Mouse (Mus musculus) kidney, adult 2 months (tissue): Measurements from ENCODE around the gene P2ry2. TPM values are rescaled to one million over a fixed set of nuclear protein-coding genes. Genes with fewer than 3 reads are reported as not detected.

Source experiments
- DNase-seq: peaks from one replicate; pipeline ENCODE4 v3.0.0; 2021
- H3K27ac ChIP-seq: fragments of 200-500 bp; 2 replicates; pipeline ENCODE4 v1.5.1; 2012; ENCODE audit warnings: low read depth, low read length, control low read depth, inconsistent platforms; ENCODE audit not compliant: insufficient read depth
- H3K27me3 ChIP-seq: fragments of 200-500 bp; replicated peaks from 2 replicates; pipeline ENCODE4 v1.6.1; 2012; ENCODE audit warnings: mild to moderate bottlenecking, moderate library complexity, low read length, inconsistent platforms; ENCODE audit not compliant: control insufficient read depth, insufficient read depth
- H3K36me3 ChIP-seq: fragments of 200-500 bp; 2 replicates; pipeline ENCODE4 v1.6.1; 2012; ENCODE audit warnings: mild to moderate bottlenecking, moderate library complexity, low read length, inconsistent platforms; ENCODE audit not compliant: control insufficient read depth, insufficient read depth
- H3K4me1 ChIP-seq: fragments of 200-500 bp; 2 replicates; pipeline ENCODE4 v1.6.1; 2011; ENCODE audit warnings: low read length; ENCODE audit not compliant: control insufficient read depth, insufficient read depth
- H3K4me3 ChIP-seq: fragments of 200-500 bp; 2 replicates; pipeline ENCODE4 v1.5.1; 2011; ENCODE audit warnings: mild to moderate bottlenecking, low read depth, low read length, control low read depth; ENCODE audit not compliant: insufficient read depth
- CTCF ChIP-seq: fragments of 200-500 bp; conservative IDR thresholded peaks from 2 replicates; pipeline ENCODE4 v1.5.1; 2011; ENCODE audit warnings: low read depth, mild to moderate bottlenecking, control low read depth, low read length, moderate library complexity, mixed read lengths; ENCODE audit not compliant: insufficient read depth, insufficient read length
- POLR2A ChIP-seq: fragments of 200-500 bp; IDR thresholded peaks from one replicate; pipeline ENCODE4 v1.6.1; 2011; ENCODE audit warnings: low read depth, low read length, control low read depth
- WGBS: fragments of 180-500 bp; shearing (Covaris S2); methylation state at CpG from one replicate; pipeline ENCODE4 v1.1.7; 2018; 5-methylcytosine and 5-hydroxymethylcytosine counted together
- polyA plus RNA-seq: library from polyadenylated mRNA; depleted of rRNA; stranded (reverse); fragments of >200 nt; gene quantifications from 2 replicates; pipeline ENCODE4 v1.2.3, GENCODE M21; 2012; rRNA removed

The P2ry2 gene
- polyA plus RNA-seq, 1 experiment, result 15.0 TPM

- H3K27me3 ChIP-seq, result no peaks in the 10 kb centered on the region
- no peak for TF ChIP-seq POLR2A
- 0 out of 2 replicates have a peak, but pooled peaks have one; percentile 22 for TF ChIP-seq CTCF
- H3K4me3 ChIP-seq, result no peak overlapping the region
- no peak for DNase-seq
- H3K27ac ChIP-seq, result no peak overlapping the region
- 96% methylated on average over 2 of the region's 2 CpGs for WGBS
- no peaks in the 10 kb centered on the region for H3K4me1 ChIP-seq
- H3K36me3 ChIP-seq, result no peaks in the 10 kb centered on the region
These were observed 54.2 kb downstream of the P2ry2 start for GRCm38 (mm10) chr7:100958426-100958825.

DNA sequence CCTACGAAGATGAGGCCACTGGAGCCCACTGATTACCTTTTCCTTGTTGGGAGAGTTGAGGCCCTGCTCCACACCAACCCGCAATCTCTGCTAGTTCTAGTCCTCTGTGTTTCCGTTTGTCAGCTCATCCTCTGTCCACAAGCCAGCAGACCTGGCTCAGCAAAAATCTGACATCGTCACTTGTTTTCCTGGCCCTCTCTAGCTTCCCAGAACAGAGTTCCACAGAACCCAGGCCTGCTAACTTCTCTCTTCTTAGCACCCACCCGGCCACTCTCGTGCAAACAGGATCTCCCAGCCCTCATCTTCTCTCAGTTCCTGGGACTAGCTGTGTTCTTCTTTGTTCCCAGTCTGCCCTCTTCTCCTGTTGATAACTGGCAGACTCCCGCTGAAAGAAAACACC lies 60.0 kb downstream of the P2ry2 start:
- DNase-seq, result no peak
- WGBS, result 87% methylated on average over 7 of the region's 7 CpGs

DNA sequence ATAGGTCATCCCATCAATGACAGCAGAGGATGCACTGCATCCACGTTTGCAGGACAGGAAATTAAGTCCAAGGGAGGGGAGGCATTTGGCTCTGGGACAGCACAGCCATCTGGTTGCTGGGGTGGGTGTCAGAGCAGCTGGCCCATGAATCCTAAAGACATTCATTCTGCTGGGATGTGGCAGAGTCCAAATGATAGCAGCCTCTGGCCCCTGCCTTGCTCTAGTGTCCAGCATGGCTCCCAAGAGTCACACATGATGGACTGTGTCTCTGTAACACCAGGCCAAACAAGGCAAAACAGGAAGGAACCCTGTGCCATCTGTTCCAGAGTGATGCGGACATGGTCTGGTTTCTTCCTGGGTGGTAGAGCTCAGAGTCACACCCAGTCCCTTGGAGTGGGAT lies 60.8 kb downstream of the P2ry2 start:
- Histone ChIP-seq H3K27me3 (no peaks in the 10 kb centered on the region), H3K36me3 (no peaks in the 10 kb centered on the region), H3K4me1 (0 out of 2 replicates have a peak, but pooled peaks cover 5% of the 10 kb centered on the region), H3K4me3 (no peak overlapping the region), H3K27ac (no peak overlapping the region)
- 45% methylated on average over 2 of the region's 2 CpGs for WGBS
- TF ChIP-seq CTCF (no peak), POLR2A (no peak)
- DNase-seq, result no peak

More for the DNA sequence above, 60.0 kb downstream of the P2ry2 start:
- Histone ChIP-seq H3K27ac (no peak overlapping the region), H3K36me3 (no peaks in the 10 kb centered on the region), H3K27me3 (no peaks in the 10 kb centered on the region), H3K4me3 (no peak overlapping the region), H3K4me1 (0 out of 2 replicates have a peak, but pooled peaks cover 5% of the 10 kb centered on the region)
- no peak for TF ChIP-seq POLR2A
- TF ChIP-seq CTCF, result no peak

DNA sequence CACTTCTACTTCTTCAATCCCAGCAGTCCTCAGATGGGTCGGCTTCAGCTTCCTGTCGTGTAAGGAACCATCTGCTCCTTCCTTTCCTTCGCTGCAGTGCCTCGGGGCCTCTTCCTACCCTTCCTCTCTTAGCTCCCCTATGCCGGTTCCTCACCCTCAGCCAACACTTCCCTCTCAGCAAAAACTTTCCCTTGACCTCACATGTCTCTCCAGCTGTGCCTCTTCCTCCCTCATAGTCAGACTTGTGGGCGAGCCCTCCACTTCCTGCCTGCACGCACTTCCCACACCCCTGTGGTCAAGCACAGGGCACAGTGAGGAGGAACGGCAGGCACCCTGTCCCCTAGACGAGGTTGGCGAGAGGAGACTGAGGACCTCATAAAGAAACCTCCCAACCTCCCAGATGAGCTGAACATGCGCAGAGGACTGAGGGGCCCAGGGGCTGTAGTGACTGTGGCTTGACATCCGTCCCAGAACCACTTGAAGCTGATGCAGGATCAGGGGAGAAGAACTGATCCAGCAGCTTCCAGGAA lies 62.1 kb downstream of the P2ry2 start:
- Histone ChIP-seq H3K4me1 (0 out of 2 replicates have a peak, but pooled peaks cover 5% of the 10 kb centered on the region), H3K36me3 (no peaks in the 10 kb centered on the region), H3K27me3 (no peaks in the 10 kb centered on the region), H3K27ac (peak overlapping the region; percentile 33; the same call in 1 of the 2 replicates), H3K4me3 (no peak overlapping the region)
- peak; percentile 60 for DNase-seq
- 46% methylated on average over 12 of the region's 12 CpGs for WGBS
- no peak for TF ChIP-seq POLR2A
- TF ChIP-seq CTCF, result no peak

DNA sequence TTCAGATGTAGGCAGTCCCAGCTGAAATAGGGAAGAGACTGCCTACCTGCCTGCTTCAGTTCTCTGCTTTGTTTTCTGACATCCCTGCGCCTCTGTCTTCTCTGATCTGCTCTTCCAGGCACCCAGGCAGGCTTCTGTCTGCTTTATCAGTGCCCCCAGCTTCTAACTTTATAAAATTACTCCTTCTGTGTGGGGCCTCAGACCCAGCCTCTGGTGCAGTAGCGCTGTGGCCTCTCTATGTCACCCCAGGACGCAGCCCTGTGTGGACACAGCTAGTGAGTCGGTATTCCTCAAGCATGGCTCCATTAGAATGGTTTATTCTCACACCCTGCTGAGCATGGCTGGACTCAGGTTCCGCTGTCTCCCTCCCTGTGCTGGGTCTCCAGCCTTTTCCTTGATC lies 62.6 kb downstream of the P2ry2 start:
- Histone ChIP-seq H3K27ac (no peak overlapping the region), H3K27me3 (no peaks in the 10 kb centered on the region), H3K4me3 (no peak overlapping the region), H3K4me1 (0 out of 2 replicates have a peak, but pooled peaks cover 5% of the 10 kb centered on the region), H3K36me3 (no peaks in the 10 kb centered on the region)
- DNase-seq, result no peak
- TF ChIP-seq POLR2A (no peak), CTCF (no peak)
- 67% methylated on average over 5 of the region's 5 CpGs for WGBS

Other genes starting within 250 kb of the P2ry2 start
- 1.5 and 3.8 TPM in 2 replicates for gene Relt, start 149.4 kb downstream of the P2ry2 start, polyA plus RNA-seq
- gene Arhgef17, start 80.8 kb downstream of the P2ry2 start, polyA plus RNA-seq, result 25.4 and 29.3 TPM in 2 replicates
- 7.6 and 9.6 TPM in 2 replicates for gene P2ry6, start 38.2 kb downstream of the P2ry2 start, polyA plus RNA-seq
- gene Fchsd2, start 80.0 kb upstream of the P2ry2 start, polyA plus RNA-seq, result 5.3 and 7.1 TPM in 2 replicates